Mouse (Mus musculus) embryonic facial prominence, embryonic 15.5 days (tissue): ENCODE results near the gene Cyp2c70. TPM values are rescaled to one million over a fixed set of nuclear protein-coding genes. Genes with fewer than 3 reads are reported as not detected.
"Not testable (repeated sequence)": the region's sequence is repeated elsewhere in the genome, so short reads cannot be mapped to it uniquely, and the experiment has no call there.

Experiments used
- ATAC-seq: fragments of 200-750 bp; cut with Nextera tagmentation; 2 replicates; pipeline ENCODE4 v1.8.0; 2017; ENCODE audit warnings: low read depth, moderate TSS enrichment; ENCODE audit not compliant: insufficient number of reproducible peaks, low FRiP score, low TSS enrichment
- H3K27ac ChIP-seq: fragments of 300-500 bp; sonication (generic); replicated peaks from 2 replicates; pipeline ENCODE4 v1.5.1; 2015; ENCODE audit warnings: mild to moderate bottlenecking, inconsistent platforms
- H3K27me3 ChIP-seq: fragments of 300-500 bp; sonication (generic); 2 replicates; pipeline ENCODE4 v1.6.1; 2015; ENCODE audit warnings: inconsistent platforms
- H3K36me3 ChIP-seq: fragments of 300-500 bp; sonication (generic); 2 replicates; pipeline ENCODE4 v1.6.1; 2015; ENCODE audit warnings: mild to moderate bottlenecking, inconsistent platforms
- H3K4me1 ChIP-seq: fragments of 300-500 bp; sonication (generic); 2 replicates; pipeline ENCODE4 v1.6.1; 2015; ENCODE audit warnings: inconsistent platforms
- H3K4me2 ChIP-seq: fragments of 300-500 bp; sonication (generic); replicated peaks from 2 replicates; pipeline ENCODE4 v1.6.1; 2015; ENCODE audit warnings: mild to moderate bottlenecking, inconsistent platforms
- H3K4me3 ChIP-seq: fragments of 300-500 bp; sonication (generic); replicated peaks from 2 replicates; pipeline ENCODE4 v1.5.1; 2015; ENCODE audit warnings: mild to moderate bottlenecking, inconsistent platforms
- H3K9ac ChIP-seq: fragments of 300-500 bp; sonication (generic); 2 replicates; pipeline ENCODE4 v1.6.1; 2015; ENCODE audit warnings: inconsistent platforms
- H3K9me3 ChIP-seq: fragments of 300-500 bp; sonication (generic); replicated peaks from 2 replicates; pipeline ENCODE4 v1.6.1; 2016; ENCODE audit warnings: inconsistent platforms
- WGBS: fragments of 180-500 bp; shearing (Covaris S2); methylation state at CpG from one replicate; pipeline ENCODE4 v1.1.7; 2015; 5-methylcytosine and 5-hydroxymethylcytosine counted together
- polyA plus RNA-seq: library from polyadenylated mRNA; unstranded; fragments of >200 nt; fragmentation: Nextera tagmentation; extraction: Ambion mirVana; gene quantifications from 2 replicates; pipeline ENCODE4 v1.2.1, GENCODE M21; 2015

The Cyp2c70 gene
- polyA plus RNA-seq, 1 experiment from 2014 or later = not detected

DNA sequence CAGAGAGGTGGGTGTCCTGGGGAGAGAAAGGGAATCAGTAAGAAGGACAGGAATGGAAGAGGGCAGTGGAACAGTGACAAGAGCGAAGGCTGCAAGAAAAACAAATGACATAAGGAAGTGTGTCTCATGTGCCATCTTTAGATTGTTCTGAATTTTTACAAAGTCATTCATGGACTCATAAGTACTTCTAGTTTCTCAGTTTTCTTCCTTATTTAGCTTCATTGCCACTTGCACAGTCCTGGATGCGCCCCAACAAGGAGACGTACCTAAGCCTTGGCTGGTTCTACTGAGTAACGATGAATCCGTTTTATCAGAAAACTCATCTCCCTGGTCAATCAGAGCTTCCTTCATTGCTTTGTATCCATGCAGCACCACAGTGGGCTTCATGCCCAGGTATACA, 3.5 kb downstream of the Cyp2c70 start:
- no peak overlapping the region for H3K4me2 ChIP-seq
- no peaks in the 10 kb centered on the region for H3K27me3 ChIP-seq
- no peaks in the 10 kb centered on the region for H3K9me3 ChIP-seq
- no peak overlapping the region for H3K27ac ChIP-seq
- H3K4me1 ChIP-seq = no peaks in the 10 kb centered on the region
- ATAC-seq = no peak
- WGBS = 88% methylated on average over 5 of the region's 5 CpGs
- H3K9ac ChIP-seq = no peak overlapping the region
- no peak overlapping the region for H3K4me3 ChIP-seq
- H3K36me3 ChIP-seq = no peaks in the 10 kb centered on the region

DNA sequence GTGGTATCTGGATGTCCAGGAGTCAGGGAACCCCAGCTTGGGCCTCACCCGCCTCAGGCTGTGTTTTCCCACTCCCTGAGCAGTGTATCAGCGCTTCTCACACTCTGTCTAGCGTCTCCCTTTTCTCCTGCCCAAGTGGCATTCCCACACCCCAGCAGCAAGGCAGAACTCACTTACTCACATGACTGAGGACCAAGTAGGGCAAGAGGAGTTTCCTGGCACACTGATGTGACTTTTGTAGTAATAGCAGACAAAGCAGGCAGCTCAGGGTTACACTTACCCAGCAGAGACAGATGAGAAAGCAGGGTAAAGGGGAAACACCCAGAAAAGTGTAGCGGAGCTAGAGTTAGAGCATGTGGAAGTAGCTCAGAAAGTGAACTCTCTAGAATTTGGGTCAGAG, 8.8 kb downstream of the Cyp2c70 start:
- no peaks in the 10 kb centered on the region for H3K4me1 ChIP-seq
- no peaks in the 10 kb centered on the region for H3K27me3 ChIP-seq
- no peak overlapping the region for H3K27ac ChIP-seq
- H3K9me3 ChIP-seq = no peaks in the 10 kb centered on the region
- H3K4me2 ChIP-seq = no peak overlapping the region
- no peak overlapping the region for H3K4me3 ChIP-seq
- H3K36me3 ChIP-seq = no peaks in the 10 kb centered on the region
- no peak for ATAC-seq
- 63% methylated on average over 4 of the region's 4 CpGs for WGBS
- no peak overlapping the region for H3K9ac ChIP-seq

DNA sequence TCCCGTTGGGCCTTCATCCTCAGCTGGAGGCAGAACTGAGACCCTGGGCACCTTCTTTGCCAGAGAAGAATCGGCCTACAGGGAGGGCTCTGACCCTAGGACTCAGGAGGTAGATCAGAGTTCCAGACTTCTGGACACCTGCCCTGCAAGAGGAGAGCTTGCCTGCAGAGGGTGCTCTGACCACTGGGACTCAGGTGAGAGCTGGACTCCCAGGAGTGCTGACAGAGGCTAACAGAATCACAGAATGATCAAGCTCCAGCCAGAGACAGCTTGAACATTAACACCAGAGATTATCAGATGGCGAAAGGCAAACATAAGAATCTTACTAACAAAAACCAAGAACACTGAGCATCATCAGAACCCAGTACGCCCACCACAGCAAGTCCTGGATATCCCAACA, 18.7 kb downstream of the Cyp2c70 start:
- H3K4me2 ChIP-seq, H3K27me3 ChIP-seq, H3K27ac ChIP-seq, H3K4me1 ChIP-seq, H3K4me3 ChIP-seq, H3K9me3 ChIP-seq, H3K36me3 ChIP-seq, ATAC-seq, H3K9ac ChIP-seq: not testable (repeated sequence)
- WGBS = 83% methylated on average over 4 of the region's 4 CpGs

DNA sequence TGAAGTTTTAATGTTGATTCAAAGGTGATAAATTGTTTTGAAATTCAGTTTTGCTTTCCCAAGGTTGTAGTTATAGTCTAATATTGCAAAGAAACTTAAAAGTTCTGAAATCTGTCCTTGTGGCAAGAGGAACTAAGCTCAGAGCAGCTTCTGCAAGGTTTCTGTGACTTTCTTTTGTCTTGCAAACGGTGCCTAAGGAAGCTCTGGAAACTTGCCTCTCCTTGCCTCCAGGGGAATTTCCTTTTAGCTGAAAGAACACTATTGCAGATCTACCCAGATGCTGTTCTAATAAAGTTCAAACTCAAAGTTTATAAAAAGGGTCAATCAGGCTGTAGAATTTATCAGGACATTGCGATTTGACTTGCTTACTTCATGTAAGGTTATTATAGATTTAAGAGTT, 60.1 kb downstream of the Cyp2c70 start:
- not testable (repeated sequence) for H3K36me3 ChIP-seq, H3K4me1 ChIP-seq, H3K27me3 ChIP-seq, ATAC-seq, H3K9ac ChIP-seq, H3K4me2 ChIP-seq, H3K9me3 ChIP-seq, H3K27ac ChIP-seq, H3K4me3 ChIP-seq
- 27% methylated on average over 2 of the region's 2 CpGs for WGBS

DNA sequence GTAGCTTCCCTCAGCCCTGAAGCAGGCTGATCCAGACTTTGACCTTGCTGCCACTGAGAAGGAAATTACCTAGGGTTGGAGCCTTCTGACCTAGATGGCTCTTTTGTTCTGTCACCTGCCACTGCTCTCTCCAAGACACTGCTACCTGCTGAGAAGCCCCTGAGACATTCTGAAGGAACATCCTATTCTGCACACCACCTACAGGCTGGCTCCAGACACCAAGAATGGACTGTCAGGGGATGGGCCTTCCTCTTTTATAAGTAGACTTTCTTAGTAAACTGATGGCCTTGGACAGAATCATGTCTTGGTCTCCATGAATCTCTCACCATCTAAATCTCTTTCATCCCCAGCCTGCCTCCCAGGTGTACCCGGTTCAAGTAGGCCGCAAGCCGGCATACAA, 62.0 kb downstream of the Cyp2c70 start:
- not testable (repeated sequence) for H3K36me3 ChIP-seq, H3K9ac ChIP-seq, H3K4me1 ChIP-seq, H3K4me3 ChIP-seq, H3K9me3 ChIP-seq, H3K27me3 ChIP-seq, H3K4me2 ChIP-seq, H3K27ac ChIP-seq, ATAC-seq
- WGBS = 83% methylated on average over 3 of the region's 3 CpGs

DNA sequence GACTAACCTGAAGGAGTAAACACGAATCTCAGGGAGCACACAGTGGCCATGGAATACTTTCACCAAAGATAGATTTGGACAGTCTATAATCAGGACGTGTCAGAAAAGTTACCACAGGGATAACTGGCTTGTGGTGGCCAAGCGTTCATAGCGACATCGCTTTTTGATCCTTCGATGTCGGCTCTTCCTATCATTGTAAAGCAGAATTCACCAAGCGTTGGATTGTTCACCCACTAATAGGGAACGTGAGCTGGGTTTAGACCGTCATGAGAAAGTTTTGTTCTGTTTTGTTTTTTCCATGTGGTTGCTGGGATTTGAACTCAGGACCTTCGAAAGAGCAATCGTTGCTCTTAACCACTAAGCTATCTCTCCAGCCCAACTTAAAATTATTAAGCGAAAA, 67.5 kb downstream of the Cyp2c70 start:
- not testable (repeated sequence) for H3K9ac ChIP-seq, H3K4me3 ChIP-seq, H3K9me3 ChIP-seq, H3K27me3 ChIP-seq, H3K4me2 ChIP-seq, ATAC-seq, H3K4me1 ChIP-seq, H3K36me3 ChIP-seq, H3K27ac ChIP-seq
- WGBS = 74% methylated on average over 13 of the region's 13 CpGs

Other genes with a start within 250 kb of the Cyp2c70 start
- not detected in 2 replicates for gene Cyp2c37, start 194.9 kb downstream of the Cyp2c70 start, polyA plus RNA-seq
- not detected in 2 replicates for gene Cyp2c54, start 113.5 kb downstream of the Cyp2c70 start, polyA plus RNA-seq
- gene Cyp2c50, start 97.6 kb downstream of the Cyp2c70 start, polyA plus RNA-seq = not detected in 2 replicates
- 151 and 164 TPM in 2 replicates for gene Pdlim1, start 84.5 kb upstream of the Cyp2c70 start, polyA plus RNA-seq